Mouse (Mus musculus) lung, embryonic 14.5 days (tissue): Measurements from ENCODE around the gene Cnot8. TPM values are rescaled to one million over a fixed set of nuclear protein-coding genes. Genes with fewer than 3 reads are reported as not detected.

Source experiments
- ATAC-seq: fragments of 200-750 bp; cut with Nextera tagmentation; 2 replicates; pipeline ENCODE4 v1.8.0; 2017; ENCODE audit warnings: mild to moderate bottlenecking, moderate TSS enrichment, moderate library complexity; ENCODE audit not compliant: insufficient read depth
- DNase-seq: peaks from one replicate; pipeline ENCODE4 v3.0.0-alpha.2; 2015
- H3K27ac ChIP-seq: fragments of 300-500 bp; sonication (generic); 2 replicates; pipeline ENCODE4 v1.5.1; 2014; ENCODE audit warnings: low read depth, mild to moderate bottlenecking, moderate library complexity
- H3K27me3 ChIP-seq: fragments of 300-500 bp; sonication (generic); 2 replicates; pipeline ENCODE4 v1.6.1; 2014; ENCODE audit warnings: low read length, control low read depth; ENCODE audit not compliant: insufficient read depth
- H3K36me3 ChIP-seq: fragments of 300-500 bp; sonication (generic); 2 replicates; pipeline ENCODE4 v1.6.1; 2014; ENCODE audit warnings: control low read depth; ENCODE audit not compliant: insufficient read depth
- H3K4me1 ChIP-seq: fragments of 300-500 bp; sonication (generic); 2 replicates; pipeline ENCODE4 v1.6.1; 2014; ENCODE audit warnings: antibody characterized with exemption, control low read depth; ENCODE audit not compliant: insufficient read depth
- H3K4me2 ChIP-seq: fragments of 300-500 bp; sonication (generic); 2 replicates; pipeline ENCODE4 v1.6.1; 2014; ENCODE audit warnings: mild to moderate bottlenecking
- H3K4me3 ChIP-seq: fragments of 300-500 bp; sonication (generic); 2 replicates; pipeline ENCODE4 v1.5.1; 2014; ENCODE audit warnings: low read depth, low read length
- H3K9ac ChIP-seq: fragments of 300-500 bp; sonication (generic); 2 replicates; pipeline ENCODE4 v1.6.1; 2014
- H3K9me3 ChIP-seq: fragments of 300-500 bp; sonication (generic); 2 replicates; pipeline ENCODE4 v1.6.1; 2016; ENCODE audit warnings: low read depth, low read length, control low read depth
- CTCF ChIP-seq: IDR thresholded peaks from 2 replicates; pipeline ENCODE4 v1.5.1; 2016; ENCODE audit warnings: antibody characterized with exemption, low read depth
- WGBS: fragments of 180-500 bp; shearing (Covaris S2); extraction: QIAGEN DNeasy Blood & Tissue Kit; methylation state at CpG from one replicate; pipeline ENCODE4 v1.1.7; 2014; 5-methylcytosine and 5-hydroxymethylcytosine counted together
- polyA plus RNA-seq: library from polyadenylated mRNA; unstranded; fragments of >200 nt; fragmentation: Nextera tagmentation; extraction: Ambion mirVana; gene quantifications from 2 replicates; pipeline ENCODE4 v1.2.1, GENCODE M21; 2014

Cnot8 gene
- polyA plus RNA-seq, 1 experiment from 2014 or later, result 86.8 TPM

GRCm38 (mm10) chr11:58077270-58077669, 26.7 kb upstream of the Cnot8 start:
- no peak for DNase-seq
- no peaks in the 10 kb centered on the region for H3K9me3 ChIP-seq
- ATAC-seq, result no peak

GRCm38 (mm10) chr11:58081716-58082115, 22.2 kb upstream of the Cnot8 start:
- no peak overlapping the region for H3K27ac ChIP-seq
- no peak overlapping the region for H3K9ac ChIP-seq
- no peak for TF ChIP-seq CTCF
- ATAC-seq, result no peak
- H3K4me3 ChIP-seq, result no peak overlapping the region
- no peak overlapping the region for H3K4me2 ChIP-seq
- no peaks in the 10 kb centered on the region for H3K36me3 ChIP-seq
- no peaks in the 10 kb centered on the region for H3K9me3 ChIP-seq
- H3K27me3 ChIP-seq, result no peaks in the 10 kb centered on the region
- H3K4me1 ChIP-seq, result no peaks in the 10 kb centered on the region
- DNase-seq, result no peak
- WGBS, result 84% methylated on average over 6 of the region's 6 CpGs

More at GRCm38 (mm10) chr11:58077270-58077669, 26.7 kb upstream of the Cnot8 start:
- Histone ChIP-seq H3K9ac (no peak overlapping the region), H3K4me2 (no peak overlapping the region), H3K4me3 (no peak overlapping the region), H3K27me3 (no peaks in the 10 kb centered on the region), H3K27ac (no peak overlapping the region), H3K36me3 (no peaks in the 10 kb centered on the region), H3K4me1 (no peaks in the 10 kb centered on the region)
- 63% methylated on average over 4 of the region's 4 CpGs for WGBS
- TF ChIP-seq CTCF, result no peak

- Histone ChIP-seq H3K27me3 (0 out of 2 replicates have a peak, but pooled peaks cover under 1% of the 10 kb centered on the region), H3K27ac (no peak overlapping the region), H3K36me3 (no peaks in the 10 kb centered on the region), H3K9ac (0 out of 2 replicates have a peak overlapping the region, but pooled peaks have one; percentile 11), H3K4me3 (no peak overlapping the region; the same call in 1 of the 2 replicates), H3K9me3 (no peaks in the 10 kb centered on the region), H3K4me1 (no peaks in the 10 kb centered on the region), H3K4me2 (peak overlapping the region; percentile 51)
- 45% methylated on average over 4 of the region's 4 CpGs for WGBS
- no peak for TF ChIP-seq CTCF
- no peak for ATAC-seq
- DNase-seq, result peak; percentile 39
Measured at GRCm38 (mm10) chr11:58092541-58092940, 11.4 kb upstream of the Cnot8 start.

DNA sequence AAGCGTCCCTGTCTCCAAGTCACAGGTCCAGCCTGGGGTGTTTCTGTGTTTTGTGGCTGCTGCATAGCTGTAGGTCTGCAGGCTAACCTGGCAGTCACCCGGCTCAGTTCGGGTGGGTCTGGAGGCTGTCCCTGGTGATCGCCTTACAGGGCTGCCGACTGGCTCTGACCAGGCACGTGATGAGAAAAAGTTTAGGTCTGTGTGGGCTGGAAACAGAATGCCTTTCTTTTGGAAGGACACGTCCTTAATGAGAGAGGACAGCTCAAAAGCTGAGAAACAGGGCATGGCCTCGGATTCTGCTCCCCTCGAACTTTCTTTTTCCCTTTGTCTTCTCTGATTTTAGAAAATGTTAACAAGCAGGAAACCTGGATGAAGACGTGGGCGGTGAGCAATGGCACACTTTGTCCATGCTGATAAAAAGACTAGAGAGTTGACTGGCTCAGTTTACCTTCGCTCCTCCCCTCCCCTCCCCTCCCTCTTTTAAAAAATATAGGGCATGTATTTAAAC, 10.9 kb upstream of the Cnot8 start, which contains the start of gene Gm12248:
Gm12248 (minus strand) TSS at position 114 of the 508 bp plus-strand sequence.
- H3K27me3 ChIP-seq, result 0 out of 2 replicates have a peak, but pooled peaks cover 4% of the 10 kb centered on the region
- no peak within 1 kb of the TSS; the same call in 1 of the 2 replicates for H3K4me3 ChIP-seq
- H3K27ac ChIP-seq, result no peak within 1 kb of the TSS
- ATAC-seq (peak; percentile 79), DNase-seq (peak; percentile 54)
- H3K9me3 ChIP-seq, result no peaks in the 10 kb centered on the region
- WGBS, result 11% methylated on average over 12 of the region's 12 CpGs
- peak within 1 kb of the TSS; percentile 51 for H3K4me2 ChIP-seq
- no peaks in the 10 kb centered on the region for H3K4me1 ChIP-seq
- TF ChIP-seq CTCF, result no peak
- 0 out of 2 replicates have a peak within 1 kb of the TSS, but pooled peaks have one; percentile 11 for H3K9ac ChIP-seq
- no peaks in the 10 kb centered on the region for H3K36me3 ChIP-seq

DNA sequence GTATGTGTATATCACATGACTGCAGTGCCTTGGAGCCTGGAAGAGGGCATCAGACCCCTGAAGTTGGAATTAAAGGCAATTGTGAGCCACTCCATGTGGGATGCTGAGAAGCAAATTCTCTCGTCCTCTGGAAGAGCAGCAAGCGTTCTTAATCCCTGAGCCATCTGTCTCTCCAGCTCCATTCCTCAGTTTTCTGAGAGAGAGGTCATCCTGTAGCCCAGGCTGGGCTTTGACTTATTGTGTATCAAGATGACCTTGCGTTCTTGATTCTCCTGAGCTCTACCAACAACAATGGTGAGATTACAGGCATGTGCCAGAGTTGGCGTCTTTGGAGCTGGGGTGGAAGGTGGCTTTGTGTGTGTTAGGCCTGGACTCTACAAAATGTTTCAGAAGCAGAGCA, 9.2 kb upstream of the Cnot8 start:
- no peak overlapping the region for H3K9ac ChIP-seq
- no peak overlapping the region for H3K4me2 ChIP-seq
- ATAC-seq, result no peak
- no peaks in the 10 kb centered on the region for H3K36me3 ChIP-seq
- H3K27me3 ChIP-seq, result peaks cover 12% of the 10 kb centered on the region
- WGBS, result 77% methylated on average over 4 of the region's 4 CpGs
- H3K4me3 ChIP-seq, result no peak overlapping the region
- no peaks in the 10 kb centered on the region for H3K9me3 ChIP-seq
- no peak for DNase-seq
- no peak overlapping the region for H3K27ac ChIP-seq
- no peak for TF ChIP-seq CTCF
- H3K4me1 ChIP-seq, result no peaks in the 10 kb centered on the region

DNA sequence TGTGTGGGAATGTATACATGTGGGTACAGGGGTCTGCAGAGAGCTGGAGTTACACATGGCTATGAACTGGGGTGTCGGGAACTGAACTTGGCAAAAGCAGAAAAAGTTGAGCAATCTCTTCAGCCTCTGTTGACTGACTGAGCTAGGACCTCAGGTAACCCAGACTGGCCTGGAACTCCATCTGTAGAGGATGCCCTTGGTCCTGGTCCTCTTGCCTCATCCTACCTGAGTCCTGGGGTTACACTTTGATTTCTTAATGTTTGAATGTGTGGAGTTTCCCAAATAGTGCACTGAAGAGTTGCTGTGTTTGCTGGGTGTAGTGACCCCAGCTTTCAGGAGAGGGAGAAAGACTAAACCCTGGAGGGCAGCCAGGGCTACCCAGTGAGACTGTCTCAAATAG, 8.4 kb upstream of the Cnot8 start:
- Histone ChIP-seq H3K4me3 (no peak overlapping the region), H3K36me3 (no peaks in the 10 kb centered on the region), H3K27me3 (peaks cover 12% of the 10 kb centered on the region), H3K27ac (no peak overlapping the region), H3K9ac (no peak overlapping the region), H3K4me1 (no peaks in the 10 kb centered on the region), H3K9me3 (no peaks in the 10 kb centered on the region), H3K4me2 (no peak overlapping the region)
- ATAC-seq (no peak), DNase-seq (no peak)
- TF ChIP-seq CTCF, result no peak
- 81% methylated on average over 1 of the region's 1 CpGs for WGBS

- 69% methylated on average over 5 of the region's 5 CpGs for WGBS
- Histone ChIP-seq H3K36me3 (no peaks in the 10 kb centered on the region), H3K4me1 (no peaks in the 10 kb centered on the region), H3K9ac (no peak overlapping the region), H3K4me2 (no peak overlapping the region), H3K4me3 (no peak overlapping the region), H3K27ac (no peak overlapping the region), H3K9me3 (no peaks in the 10 kb centered on the region), H3K27me3 (peaks cover 12% of the 10 kb centered on the region)
- TF ChIP-seq CTCF, result no peak
- DNase-seq, result no peak
- ATAC-seq, result no peak
Measured at GRCm38 (mm10) chr11:58096160-58096559, 7.8 kb upstream of the Cnot8 start.
